Mouse (Mus musculus) retina, adult 2 months (tissue): ENCODE measurements around the gene Ergic1.

Source experiments
- DNase-seq: peaks from one replicate; pipeline ENCODE4 v3.0.0-alpha.2; 2012; ENCODE audit warnings: low read depth, low spot score

Gene Ergic1

DNA sequence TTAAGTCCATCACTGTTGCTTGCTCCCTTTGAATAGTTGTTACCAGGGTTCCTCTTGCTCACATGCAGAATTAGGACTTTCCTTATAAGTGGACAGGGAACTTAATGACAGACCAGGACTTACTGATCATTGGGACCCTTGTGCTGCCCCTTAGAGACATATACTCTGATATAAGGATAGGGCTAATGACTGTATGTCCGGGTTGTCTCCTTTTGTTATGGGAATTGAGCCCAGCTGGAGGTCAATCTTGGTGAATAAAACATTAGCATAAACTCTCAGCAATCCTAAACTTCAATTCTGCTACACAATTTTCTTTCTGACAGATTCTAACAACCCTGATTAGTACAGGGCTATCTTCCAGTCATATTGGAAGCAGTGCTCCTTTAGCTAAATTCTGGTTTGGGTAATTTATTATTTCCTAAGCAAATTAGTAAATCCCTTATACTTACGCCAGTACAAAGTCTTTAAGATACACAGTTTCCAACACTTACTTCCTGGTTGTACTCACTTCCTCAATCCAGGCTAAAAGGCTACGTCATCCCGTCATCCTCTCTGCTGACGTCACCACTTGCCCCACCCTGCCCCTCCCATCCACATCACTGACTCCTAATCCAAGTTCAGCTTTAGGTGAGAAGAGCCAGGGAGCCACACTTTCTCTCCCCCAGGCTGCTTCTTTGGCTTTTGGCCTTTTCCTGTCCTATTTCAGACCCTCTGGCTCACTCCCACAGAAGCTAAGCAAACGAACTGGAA, 23.4 kb upstream of the Ergic1 start:
- DNase-seq, result no peak

GRCm38 (mm10) chr17:26540083-26540482, 21.2 kb upstream of the Ergic1 start:
- no peak for DNase-seq

DNA sequence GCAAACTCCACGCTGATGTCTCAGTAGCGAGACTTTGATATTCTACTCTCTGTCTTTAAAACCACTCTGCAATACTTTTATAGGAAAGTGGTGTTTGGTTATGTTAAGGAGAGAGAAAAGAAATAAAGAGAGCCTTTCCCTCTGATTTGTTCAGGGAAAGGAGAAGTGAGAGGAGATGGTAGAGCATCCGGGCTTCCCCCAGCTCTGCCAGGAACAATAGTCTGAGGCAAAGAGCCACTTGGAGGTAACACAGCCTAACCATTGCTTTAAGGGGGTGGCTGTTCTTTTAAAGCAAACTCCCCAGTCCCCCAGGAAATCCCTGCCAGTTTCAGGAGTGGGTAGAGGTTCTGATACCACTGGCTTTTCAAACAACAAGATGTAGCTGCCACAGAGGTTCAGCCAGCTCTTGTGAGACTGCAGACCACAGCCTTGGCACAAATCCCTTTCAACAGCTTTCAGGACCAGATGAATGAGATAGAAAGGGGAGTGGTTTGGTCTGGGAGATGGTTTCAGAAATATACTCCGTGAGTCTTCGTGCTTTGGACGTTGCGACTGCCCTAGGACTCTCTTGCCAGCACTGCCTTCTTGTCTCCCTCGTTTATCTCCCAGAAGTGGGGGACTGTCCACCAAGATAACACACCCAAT, 16.8 kb upstream of the Ergic1 start:
- DNase-seq, result no peak

- no peak for DNase-seq
Measured at GRCm38 (mm10) chr17:26547771-26548170, 13.5 kb upstream of the Ergic1 start.

DNA sequence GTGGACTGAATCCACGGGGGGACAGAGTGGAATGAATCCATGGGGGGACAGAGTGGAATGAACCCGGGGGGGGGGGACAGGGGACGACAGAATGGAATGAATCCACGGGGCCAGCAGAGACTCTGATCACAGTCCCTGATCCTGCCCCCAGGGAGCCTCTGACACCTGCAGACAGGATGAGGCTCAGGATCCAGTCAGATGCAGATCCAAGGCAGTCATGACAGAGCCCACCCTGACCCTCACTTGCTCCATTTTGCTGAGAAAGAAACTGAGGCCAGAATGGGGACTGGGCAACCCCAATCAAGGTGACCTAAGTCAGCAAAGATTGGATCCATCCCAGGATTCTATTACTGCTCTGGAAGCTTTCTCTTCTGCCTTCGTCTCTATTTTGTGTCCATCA, 12.7 kb upstream of the Ergic1 start:
- DNase-seq, result no peak

DNA sequence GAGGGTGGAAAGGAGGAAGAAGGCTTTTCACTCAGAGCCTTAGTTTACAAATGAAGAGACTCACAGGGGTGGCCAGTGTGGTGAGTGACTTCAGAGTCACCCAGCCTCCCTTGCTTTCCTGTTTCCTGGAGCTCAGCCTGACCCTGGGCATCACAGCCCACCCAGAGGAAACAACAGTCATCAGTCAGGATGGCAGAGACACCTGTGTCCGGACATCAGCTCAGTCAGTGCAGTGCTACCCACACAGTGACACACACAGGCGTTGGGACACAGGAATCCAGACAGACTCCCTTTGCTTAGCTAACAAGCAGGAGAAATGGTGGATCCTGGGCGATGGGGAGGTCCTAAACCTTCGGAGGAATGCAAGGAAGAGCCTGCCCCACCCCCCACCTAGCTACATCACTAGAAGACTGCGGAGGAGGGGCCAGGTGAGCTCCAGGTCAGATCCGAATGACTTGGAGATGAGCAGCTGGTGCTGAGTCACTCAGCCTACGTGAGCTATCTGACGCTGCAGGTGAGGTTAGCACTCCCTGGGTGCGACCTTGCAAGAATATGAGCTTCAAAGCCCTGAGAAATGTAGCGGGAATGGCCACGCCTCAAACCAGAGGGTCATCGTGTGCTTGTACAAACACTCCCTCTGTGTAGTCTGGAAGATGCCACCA, 12.0 kb upstream of the Ergic1 start:
- DNase-seq, result no peak

GRCm38 (mm10) chr17:26551104-26551503, 10.2 kb upstream of the Ergic1 start:
- no peak for DNase-seq

GRCm38 (mm10) chr17:26553033-26553432, 8.3 kb upstream of the Ergic1 start:
- no peak for DNase-seq

- DNase-seq, result no peak
Measured at GRCm38 (mm10) chr17:26560526-26561289, 581 bp upstream of the Ergic1 start.

DNA sequence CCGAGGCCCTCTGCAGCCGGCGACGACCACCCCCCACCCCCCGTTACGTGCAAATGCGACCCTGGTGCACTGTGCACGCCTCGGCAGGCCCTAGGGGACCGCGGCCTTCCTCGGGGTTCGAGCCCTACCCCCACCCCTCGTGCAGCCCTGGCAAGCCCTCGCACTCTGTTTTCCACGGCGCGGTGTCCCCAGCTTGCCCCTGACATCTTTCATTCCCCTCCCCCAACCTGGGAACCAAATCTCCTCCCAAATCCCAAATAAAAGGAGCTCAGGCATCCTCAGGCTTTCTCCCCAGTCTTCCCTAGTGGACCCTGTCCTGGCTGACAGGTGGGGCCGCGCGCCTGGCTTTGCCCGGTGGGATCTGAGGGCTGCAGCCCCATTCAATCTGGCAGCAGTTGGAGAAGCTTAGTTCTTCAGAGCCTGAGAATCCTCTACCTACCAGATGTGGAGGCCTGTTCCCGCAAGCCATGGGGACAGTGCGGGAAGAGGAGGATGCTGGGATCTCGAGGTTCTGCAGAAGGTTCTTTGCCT, 427 bp downstream of the Ergic1 start, which contains the start of gene Dusp1:
Gene Dusp1 (minus strand): TSS at position 478 of the 531 bp plus-strand sequence.
- DNase-seq, result no peak

GRCm38 (mm10) chr17:26562292-26562691, 1.0 kb downstream of the Ergic1 start:
- no peak for DNase-seq

- DNase-seq, result no peak
Measured at GRCm38 (mm10) chr17:26563476-26563875, 2.2 kb downstream of the Ergic1 start.

GRCm38 (mm10) chr17:26564439-26564838, 3.1 kb downstream of the Ergic1 start:
- DNase-seq, result no peak

DNA sequence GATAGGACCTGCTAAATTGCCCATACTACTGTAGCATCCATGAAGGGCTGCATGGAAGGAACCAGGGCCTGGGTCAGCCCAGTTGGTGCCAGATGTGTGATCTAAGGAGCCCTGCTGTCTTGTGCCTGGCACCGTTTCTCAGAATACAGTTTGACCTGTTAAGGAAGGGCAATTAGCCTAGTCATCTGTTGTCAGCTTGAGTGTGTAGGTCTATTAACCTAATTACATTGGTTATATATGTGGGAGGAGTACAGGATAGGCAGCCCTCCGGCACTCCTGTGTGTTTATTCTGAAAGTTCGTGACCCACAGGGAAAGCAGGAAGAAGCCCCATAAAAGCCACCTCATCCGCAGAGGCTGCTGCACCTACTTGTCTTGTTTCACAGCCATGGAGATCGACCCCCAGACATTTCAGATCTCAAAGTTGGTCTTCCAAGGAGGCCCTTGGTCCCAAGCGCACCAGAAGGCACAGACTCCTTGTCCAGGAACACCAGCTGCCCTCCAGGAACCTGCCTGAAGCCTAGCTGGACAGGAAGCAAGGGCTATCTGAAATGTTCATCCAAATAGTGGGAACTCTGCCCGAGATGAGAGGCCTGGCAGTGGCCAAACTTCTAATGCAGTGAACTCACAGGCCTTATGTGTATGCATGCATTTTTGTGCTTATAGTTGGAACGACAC, 6.0 kb downstream of the Ergic1 start:
- DNase-seq, result no peak

DNA sequence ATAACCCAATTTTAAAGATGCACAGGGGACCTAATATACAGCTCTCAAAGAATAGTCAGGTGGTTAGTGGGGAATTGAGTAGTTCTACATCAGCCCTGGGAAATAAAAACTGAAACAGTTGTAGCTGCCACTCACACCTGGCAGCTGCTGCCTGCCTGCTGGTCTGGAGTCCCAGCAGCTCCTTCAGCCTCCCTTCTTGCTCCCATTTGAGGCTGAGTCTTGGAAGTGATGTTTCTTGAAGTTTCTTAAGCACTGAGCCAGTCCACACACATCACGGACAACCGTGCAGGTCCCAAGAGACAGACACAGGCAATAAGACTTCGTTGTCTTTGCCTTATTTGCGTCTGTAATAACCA, 6.5 kb downstream of the Ergic1 start:
- no peak for DNase-seq

GRCm38 (mm10) chr17:26569594-26570350, 8.5 kb downstream of the Ergic1 start:
- DNase-seq, result no peak

GRCm38 (mm10) chr17:26570651-26571118, 9.4 kb downstream of the Ergic1 start:
- no peak for DNase-seq

GRCm38 (mm10) chr17:26571377-26571776, 10.1 kb downstream of the Ergic1 start:
- DNase-seq, result no peak

DNA sequence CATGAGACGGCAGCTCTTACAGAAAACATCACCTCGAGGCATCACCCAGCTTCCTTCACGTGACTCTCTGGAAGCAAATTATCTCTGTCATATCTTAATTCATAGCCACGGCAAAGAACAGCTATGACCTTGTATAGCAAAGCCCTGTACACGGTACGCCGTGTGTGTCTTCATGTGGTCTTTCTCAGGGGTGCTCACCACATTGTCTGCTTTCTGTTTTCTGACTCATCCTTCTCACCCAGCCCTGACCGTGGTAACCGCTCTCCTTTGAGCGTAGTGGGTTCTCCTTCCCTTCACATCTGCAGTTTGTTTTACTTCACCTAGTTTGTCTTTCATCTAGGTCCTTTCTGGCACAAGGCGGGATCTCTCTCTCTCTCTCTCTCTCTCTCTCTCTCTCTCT, 11.0 kb downstream of the Ergic1 start:
- DNase-seq, result no peak

DNA sequence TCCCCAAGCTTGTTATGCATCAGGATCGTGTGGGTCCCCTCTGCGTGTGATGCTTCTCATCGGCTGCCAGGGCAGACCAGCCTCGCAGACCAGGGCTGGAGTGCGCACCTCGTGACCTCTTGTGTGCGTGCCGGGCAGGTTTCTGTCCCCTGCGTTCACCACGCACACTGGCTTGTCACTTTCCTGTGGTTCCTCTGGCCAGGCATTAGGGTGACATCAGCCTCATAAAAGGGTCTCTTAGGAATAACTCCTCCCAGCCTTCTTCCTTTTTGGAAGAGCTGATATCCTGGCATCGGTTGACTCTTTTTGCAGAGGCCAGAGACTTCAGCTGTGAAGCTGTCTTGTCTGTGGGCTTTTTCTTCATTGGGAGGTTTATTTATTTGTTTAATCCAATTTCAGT, 12.8 kb downstream of the Ergic1 start:
- DNase-seq, result no peak
